Mouse (Mus musculus) cerebellum, postnatal 25 days (tissue): ENCODE data around the gene Tff2.

Source experiments
- DNase-seq, 2 experiments: peaks; one replicate each; pipeline ENCODE4 v3.0.0; 2021; ENCODE audit warnings: mixed read lengths in 2 of 2

Tff2 gene

DNA sequence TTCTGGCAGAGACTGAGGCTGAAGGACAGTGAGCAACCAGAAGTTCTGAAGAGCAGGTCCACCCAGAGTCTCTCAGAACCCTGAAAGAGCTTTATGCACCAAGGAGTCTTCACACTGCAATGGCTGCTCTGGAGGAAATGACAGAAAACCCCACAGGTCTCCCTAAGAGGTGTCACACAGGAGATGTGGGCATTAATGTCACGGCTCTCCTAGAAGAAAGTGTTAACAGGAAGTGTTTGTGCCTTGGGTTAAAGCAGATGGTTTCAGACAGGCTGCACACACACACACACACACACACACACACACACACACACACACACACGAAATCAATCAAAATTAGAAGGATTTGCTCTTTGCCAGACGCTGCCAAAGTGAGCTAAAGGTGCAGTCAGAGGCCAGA, 7.8 kb downstream of the Tff2 start:
- DNase-seq: no peak

- DNase-seq: no peak
Observed at GRCm38 (mm10) chr17:31134913-31135312, 9.2 kb downstream of the Tff2 start.

GRCm38 (mm10) chr17:31133776-31134175, 10.3 kb downstream of the Tff2 start:
- peak in 1 of 2 experiments; percentile 15 for DNase-seq

GRCm38 (mm10) chr17:31131269-31131821, 12.7 kb downstream of the Tff2 start:
- DNase-seq: peak; percentile 95 to 97

- DNase-seq: peak in 1 of 2 experiments; percentile 55
Observed at GRCm38 (mm10) chr17:31129452-31129851, 14.6 kb downstream of the Tff2 start, which contains the start of gene Tff3. Gene Tff3 (minus strand): TSS chr17:31129646.

DNA sequence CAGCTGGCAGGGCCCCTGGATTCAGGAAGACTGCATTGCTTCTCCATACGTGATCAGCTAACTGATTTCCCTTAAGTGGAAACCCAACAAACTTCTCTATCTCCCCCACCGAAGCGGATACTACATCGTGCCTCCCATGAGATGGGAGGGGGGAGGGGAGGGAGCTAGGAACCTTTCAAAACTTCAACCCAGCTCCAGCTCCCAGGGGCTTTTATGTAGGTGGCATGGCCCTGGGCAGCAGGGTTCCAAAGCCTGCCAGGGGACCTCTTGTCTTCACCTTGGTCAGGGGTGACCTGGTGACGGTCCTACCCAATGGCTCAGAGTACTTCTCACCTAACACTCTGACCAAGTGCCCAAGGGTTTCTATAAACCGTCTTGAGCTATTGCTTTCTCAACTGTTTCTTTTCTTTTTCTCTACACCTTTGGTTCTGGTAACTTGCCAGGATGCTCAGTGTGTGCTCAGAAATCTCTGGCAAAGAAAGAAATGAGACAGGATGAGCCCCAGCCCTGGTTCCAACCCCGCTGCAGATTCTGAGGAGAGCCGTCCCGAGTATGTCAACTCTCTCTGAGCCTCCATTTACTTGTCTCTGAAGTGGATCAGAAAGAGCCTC, 15.3 kb downstream of the Tff2 start:
- peak; percentile 64 to 70 for DNase-seq

DNA sequence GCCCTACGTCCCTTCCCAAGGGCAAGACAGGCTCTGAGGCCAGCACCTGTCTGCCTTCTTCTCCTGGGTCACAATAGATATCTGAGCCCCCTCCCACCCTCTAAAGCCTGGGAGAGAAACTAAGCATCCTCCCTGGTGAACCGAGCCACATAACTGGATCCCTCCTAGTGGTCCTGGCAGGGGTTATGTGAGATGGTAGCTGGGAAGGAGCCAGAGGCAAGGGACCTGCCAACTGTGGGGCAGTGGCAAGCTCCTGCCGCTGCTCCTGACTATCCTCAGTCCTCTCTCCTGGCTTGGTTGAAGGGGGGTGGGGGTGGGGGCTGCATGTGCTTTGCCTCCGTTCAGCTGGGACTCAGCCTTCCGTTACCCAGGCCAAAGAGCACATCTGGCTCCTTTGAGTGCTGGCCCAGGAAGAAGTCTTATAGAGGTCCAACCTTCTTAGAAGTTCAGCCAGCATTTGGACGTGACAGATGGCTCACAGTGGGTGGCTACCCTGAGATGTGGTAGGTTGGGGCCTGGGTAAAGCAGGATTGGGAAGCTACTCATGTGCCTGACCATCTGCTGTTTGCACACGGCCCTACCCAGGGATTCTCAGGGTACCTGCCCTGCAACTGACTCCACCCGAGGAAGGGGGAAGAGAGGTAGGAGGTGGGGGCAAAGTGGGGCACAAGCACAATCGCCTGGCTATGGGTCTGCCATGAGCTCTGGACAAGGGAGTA, 18.4 kb downstream of the Tff2 start:
- DNase-seq: peak; percentile 99

GRCm38 (mm10) chr17:31121975-31122374, 22.1 kb downstream of the Tff2 start:
- DNase-seq: peak; percentile 88 to 90

DNA sequence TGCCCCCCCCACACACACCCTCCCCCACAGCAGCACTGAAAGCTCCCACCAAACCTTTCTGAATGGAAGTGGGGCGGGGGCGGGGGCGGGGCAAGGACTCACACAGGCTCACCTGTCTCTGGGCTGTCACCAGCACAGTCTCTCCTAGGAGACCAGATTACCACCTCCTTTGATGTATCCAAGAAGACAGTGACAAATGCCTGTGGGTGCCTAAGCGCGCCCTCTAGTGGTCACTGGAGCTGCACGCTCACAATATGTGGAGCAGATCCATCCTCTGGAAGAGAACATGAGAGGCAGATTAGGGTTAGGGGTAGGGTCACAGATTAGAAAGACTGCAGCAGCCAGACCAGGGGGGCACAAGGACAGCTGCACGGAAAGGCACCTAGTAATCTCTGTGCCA, 24.7 kb downstream of the Tff2 start:
- peak; percentile 86 to 92 for DNase-seq

DNA sequence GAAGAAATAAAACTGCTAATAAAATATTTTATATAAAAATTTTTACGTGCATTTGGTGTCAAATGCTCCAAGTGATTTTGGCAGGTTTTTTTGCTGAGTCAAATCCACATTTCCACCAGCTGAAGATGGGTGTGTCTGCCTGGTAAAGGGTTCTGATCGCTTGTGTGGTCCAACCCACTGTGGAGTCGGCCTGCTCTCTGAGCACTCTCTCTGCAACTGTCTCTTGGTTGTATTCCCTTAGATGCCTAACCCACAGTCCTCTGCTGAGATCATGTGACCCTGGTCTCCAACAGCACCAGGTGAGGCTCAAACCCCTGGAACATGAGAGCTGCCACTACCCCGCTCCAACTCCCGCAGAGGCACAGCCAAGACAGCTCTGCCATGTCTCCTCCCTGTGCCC, 26.1 kb downstream of the Tff2 start:
- no peak for DNase-seq

GRCm38 (mm10) chr17:31116063-31116462, 28.0 kb downstream of the Tff2 start:
- DNase-seq: no peak

GRCm38 (mm10) chr17:31113191-31113856, 30.8 kb downstream of the Tff2 start:
- DNase-seq: no peak

- no peak for DNase-seq
Observed at GRCm38 (mm10) chr17:31108388-31108787, 35.7 kb downstream of the Tff2 start.

DNA sequence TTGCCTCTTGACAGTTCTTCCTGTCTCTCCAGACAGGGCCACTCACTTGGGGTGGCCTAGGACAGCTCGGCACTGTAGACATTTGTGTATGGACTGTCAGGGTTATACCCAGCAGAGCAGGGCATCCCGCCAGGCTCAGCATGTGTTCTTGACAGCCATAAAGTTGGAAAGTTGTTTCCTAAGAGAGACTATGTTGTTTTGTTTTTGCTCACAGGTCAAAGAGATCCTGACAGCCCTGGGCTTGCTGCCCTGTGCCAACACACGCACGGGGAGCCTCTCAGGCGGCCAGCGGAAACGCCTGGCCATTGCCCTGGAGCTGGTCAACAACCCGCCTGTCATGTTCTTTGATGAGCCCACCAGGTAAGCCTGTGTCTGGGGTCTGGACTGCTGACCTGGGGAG, 40.3 kb downstream of the Tff2 start:
- peak in 1 of 2 experiments; percentile 38 for DNase-seq

DNA sequence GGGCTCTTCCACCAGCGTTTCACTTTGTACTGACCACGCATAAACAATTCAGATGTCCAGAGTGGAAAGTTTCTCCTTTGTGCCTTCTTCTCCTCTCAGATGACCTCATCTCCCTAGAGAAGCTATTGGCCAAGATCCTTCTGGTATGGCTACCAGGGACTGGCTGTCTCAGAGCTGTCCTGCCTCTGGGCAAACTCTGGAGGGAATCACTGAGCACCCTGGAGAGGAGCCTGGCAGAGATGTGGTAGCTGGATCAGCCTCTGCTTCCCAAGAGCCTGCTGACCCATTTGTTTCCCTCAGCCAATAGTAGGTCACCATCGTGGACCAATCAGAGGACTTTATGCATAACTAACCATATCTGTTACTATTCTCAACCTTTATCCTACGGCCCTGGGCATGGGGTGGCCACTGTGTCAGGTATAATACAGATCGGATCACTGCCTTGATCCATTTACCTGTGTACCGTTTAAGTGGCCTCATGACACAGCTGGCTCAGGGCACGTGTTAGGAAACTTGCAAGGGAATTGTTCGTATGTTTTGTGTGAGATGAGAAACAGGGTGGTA, 41.0 kb downstream of the Tff2 start:
- DNase-seq: no peak

- DNase-seq: no peak
Observed at GRCm38 (mm10) chr17:31098788-31099187, 45.3 kb downstream of the Tff2 start.

DNA sequence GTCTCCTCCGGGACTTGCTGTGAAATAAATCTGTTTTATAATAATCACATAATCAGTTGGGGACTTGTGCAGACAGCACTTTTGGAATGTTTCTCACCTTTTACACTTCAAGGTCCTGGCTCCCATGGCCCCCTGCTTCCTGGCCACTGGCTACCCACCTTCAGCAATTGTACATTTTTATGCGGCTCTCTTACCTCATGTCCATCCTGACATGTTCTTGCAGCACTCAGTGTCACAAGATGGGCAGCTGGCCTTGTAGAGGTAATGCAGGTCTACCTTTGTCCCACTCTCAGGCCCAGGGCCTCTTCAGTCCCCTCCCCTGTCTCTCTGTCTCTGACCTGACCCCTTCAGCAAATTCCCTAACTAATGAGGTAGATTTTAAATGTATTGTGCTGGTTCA, 47.2 kb downstream of the Tff2 start:
- DNase-seq: no peak

DNA sequence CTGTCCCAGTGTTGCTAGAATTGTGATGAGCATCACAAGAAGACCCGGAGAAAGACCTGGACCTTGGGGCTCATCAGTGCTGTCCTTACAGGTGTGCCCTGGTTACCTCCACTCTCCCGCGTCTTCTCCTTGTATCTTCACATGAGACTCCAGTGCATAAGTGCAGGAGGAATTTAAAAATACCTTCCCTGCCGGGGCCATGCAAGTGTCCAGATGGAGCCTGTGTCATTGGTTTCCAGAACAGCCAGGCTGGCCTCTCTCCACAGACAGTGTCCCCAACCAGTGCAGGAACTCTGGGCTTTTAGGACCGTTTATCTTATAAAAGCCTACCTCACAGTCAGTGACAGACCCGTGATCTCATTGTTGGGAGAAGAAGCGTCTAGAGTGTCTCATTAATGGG, 48.5 kb downstream of the Tff2 start:
- DNase-seq: peak; percentile 53 to 64

DNA sequence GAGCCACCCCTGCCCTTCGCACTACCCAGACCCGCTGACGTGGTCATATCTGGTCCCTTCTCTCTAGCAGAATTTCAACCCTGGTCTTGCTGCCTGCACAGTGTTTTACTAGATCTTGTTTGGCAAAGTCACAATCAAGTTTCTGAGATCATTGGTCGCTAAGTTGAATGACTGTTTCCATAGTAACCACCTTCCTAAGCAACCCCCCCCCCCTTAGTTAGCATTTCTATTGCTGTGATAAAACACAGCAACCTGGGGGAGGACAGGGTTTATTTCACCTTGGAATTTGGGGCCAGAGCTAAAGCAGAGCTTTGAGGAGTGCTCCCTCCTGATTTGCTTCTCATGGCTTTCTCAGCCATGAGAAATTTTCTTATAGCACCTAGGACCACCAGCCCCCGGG, 49.3 kb downstream of the Tff2 start:
- DNase-seq: no peak
